Mouse (Mus musculus) heart, postnatal 4 days (tissue): Measurements from ENCODE around the gene Gm12185. TPM values are rescaled to one million over a fixed set of nuclear protein-coding genes. Genes with fewer than 3 reads are reported as not detected.

Experiments
- total RNA-seq, 2 experiments: library from RNA; stranded (reverse); gene quantifications; 2 replicates each; pipeline ENCODE4 v1.2.3; 2021

Gene Gm12185
- total RNA-seq, 2 experiments from 2014 or later = 0.07 to 0.29 TPM

Other genes with a start within 250 kb of the Gm12185 start
- 100 to 1,000 TPM; 642 to 663 TPM for gene Rack1, start 191.9 kb downstream of the Gm12185 start, total RNA-seq
- 10 to 100 TPM; 36.0 to 40.1 TPM for gene Trim41, start 174.9 kb downstream of the Gm12185 start, total RNA-seq
- 1 to 10 TPM; 5.3 to 5.5 TPM for gene Trim7, start 166.1 kb downstream of the Gm12185 start, total RNA-seq
- 1 to 10 TPM; 4.8 to 5.1 TPM for gene Gm12184, start 165.6 kb downstream of the Gm12185 start, total RNA-seq
- 1 to 10 TPM; 6.2 to 7.6 TPM for gene Irgm1, start 120.5 kb downstream of the Gm12185 start, total RNA-seq
- gene Gm5431, start 90.0 kb downstream of the Gm12185 start, total RNA-seq = under 1 TPM; 0.26 to 0.38 TPM
- 1 to 10 TPM; 2.0 to 3.0 TPM for gene Psme2b, start 46.0 kb downstream of the Gm12185 start, total RNA-seq
- under 1 TPM in 1 of 2 experiments, not detected in 1; 0.18 TPM for gene Olfr56, start 13.3 kb downstream of the Gm12185 start, total RNA-seq
- gene 9930111J21Rik1, start 12.8 kb downstream of the Gm12185 start, total RNA-seq = 1 to 10 TPM; 2.0 to 2.1 TPM
- gene Tgtp1, start 1.9 kb upstream of the Gm12185 start, total RNA-seq = under 1 TPM; 0.21 to 0.27 TPM
- 1 to 10 TPM; 3.6 to 3.9 TPM for gene 9930111J21Rik2, start 59.0 kb upstream of the Gm12185 start, total RNA-seq
- not detected for gene Tgtp2, start 72.0 kb upstream of the Gm12185 start, total RNA-seq
- 1 to 10 TPM; 1.4 to 1.6 TPM for gene Ifi47, start 84.4 kb upstream of the Gm12185 start, total RNA-seq
- gene Olfr1396, start 122.6 kb upstream of the Gm12185 start, total RNA-seq = 1 to 10 TPM in 1 of 2 experiments, under 1 TPM in 1; 0.63 to 1.1 TPM
- not detected for gene Olfr1395, start 150.0 kb upstream of the Gm12185 start, total RNA-seq
- not detected for gene Olfr1394, start 162.2 kb upstream of the Gm12185 start, total RNA-seq
- gene Btnl9, start 194.9 kb upstream of the Gm12185 start, total RNA-seq = 10 to 100 TPM; 38.4 to 40.3 TPM
- 10 to 100 TPM; 37.2 to 37.7 TPM for gene Zfp62, start 211.1 kb upstream of the Gm12185 start, total RNA-seq